Mouse (Mus musculus): ENCODE results near the gene Large1. TPM values are rescaled to one million over a fixed set of nuclear protein-coding genes. Genes with fewer than 3 reads are reported as not detected.
"Not testable (repeated sequence)": the region's sequence is repeated elsewhere in the genome, so short reads cannot be mapped to it uniquely, and the experiment has no call there.

Large1 gene
- polyA plus RNA-seq, 2 experiments, result 0.56 to 1.1 TPM

DNA sequence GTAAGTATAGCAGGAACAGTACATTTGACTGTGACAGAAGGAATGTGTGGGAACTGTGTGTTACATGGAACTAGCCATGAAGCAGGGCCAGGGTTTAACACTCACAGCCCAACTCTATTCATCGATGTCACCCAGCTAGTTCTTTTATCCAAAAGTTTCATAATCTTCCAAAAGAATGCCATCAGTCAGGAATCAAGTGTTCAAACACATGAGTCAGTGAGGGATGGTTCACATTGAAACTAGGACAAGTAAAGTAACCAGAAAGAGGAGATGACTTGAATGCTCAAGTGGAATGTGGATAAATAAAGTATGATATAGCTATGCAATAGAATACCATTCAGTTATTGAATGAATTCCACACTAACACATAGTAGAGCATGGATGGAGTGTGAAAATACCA, 359.5 kb downstream of the Large1 start:
- TF ChIP-seq CTCF (IDR thresholded peaks at IDR 0.05; ENCODE audit: low read depth), result no peak
- TF ChIP-seq EP300 (IDR thresholded peaks at IDR 0.05; ENCODE audit: low read depth), result no peak
- 80% methylated on average over 1 of the region's 1 CpGs for WGBS (ENCODE audit: insufficient replicate concordance)
- H3K36me3 ChIP-seq (replicated peaks; ENCODE audit: control insufficient read depth, insufficient read depth, low read depth), result no peaks in the 10 kb centered on the region
- no peaks in the 10 kb centered on the region for H3K9me3 ChIP-seq (ENCODE audit: control insufficient read depth, low read length)
- H3K9ac ChIP-seq (replicated peaks), result no peak overlapping the region
- H3K4me1 ChIP-seq (replicated peaks; ENCODE audit: control insufficient read depth in 2 of 2, insufficient read depth in 2 of 2, low read length in 1 of 2), result no peaks in the 10 kb centered on the region
- H3K27ac ChIP-seq, result no peak overlapping the region
- DNase-seq (ENCODE audit: low read depth in 3 of 3, low spot score in 3 of 3), result no peak
- H3K4me2 ChIP-seq (ENCODE audit: low read depth), result no peak overlapping the region
- no peak for ATAC-seq (ENCODE audit: insufficient read depth)
- H3K27me3 ChIP-seq (ENCODE audit: control insufficient read depth, insufficient read depth, low read length), result no peaks in the 10 kb centered on the region
- no peak overlapping the region for H3K4me3 ChIP-seq (ENCODE audit: insufficient read depth in 1 of 2, low read depth in 2 of 2, low read length in 2 of 2)

DNA sequence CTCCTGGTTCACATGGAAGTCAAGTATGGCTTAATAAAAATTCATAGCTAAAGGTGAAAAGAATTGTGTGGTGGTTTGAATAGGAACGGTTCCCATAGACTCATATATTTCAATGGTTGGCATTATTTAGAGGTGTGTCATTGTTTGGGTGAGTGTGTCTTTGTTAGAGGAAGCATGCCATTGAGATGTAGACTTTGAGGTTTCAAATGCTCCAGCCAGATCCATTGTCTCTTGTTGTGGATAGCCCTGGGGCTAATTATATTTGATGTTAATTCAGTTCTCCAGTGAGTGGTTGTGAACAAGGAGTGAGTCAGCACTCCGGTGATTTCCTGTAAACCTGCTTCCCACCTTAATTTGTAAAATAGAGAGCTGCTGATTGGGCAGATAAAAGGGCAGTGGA, 362.9 kb downstream of the Large1 start:
- no peak overlapping the region for H3K9ac ChIP-seq (replicated peaks)
- no peaks in the 10 kb centered on the region for H3K36me3 ChIP-seq (replicated peaks; ENCODE audit: control insufficient read depth, insufficient read depth, low read depth)
- H3K4me3 ChIP-seq (ENCODE audit: insufficient read depth in 1 of 2, low read depth in 2 of 2, low read length in 2 of 2), result no peak overlapping the region
- ATAC-seq (ENCODE audit: insufficient read depth), result no peak
- WGBS (ENCODE audit: insufficient replicate concordance), result 48% methylated on average over 2 of the region's 2 CpGs
- no peaks in the 10 kb centered on the region for H3K27me3 ChIP-seq (ENCODE audit: control insufficient read depth, insufficient read depth, low read length)
- TF ChIP-seq CTCF (IDR thresholded peaks at IDR 0.05; ENCODE audit: low read depth) (no peak), EP300 (IDR thresholded peaks at IDR 0.05; ENCODE audit: low read depth) (no peak)
- no peaks in the 10 kb centered on the region for H3K9me3 ChIP-seq (ENCODE audit: control insufficient read depth, low read length)
- H3K4me2 ChIP-seq (ENCODE audit: low read depth), result no peak overlapping the region
- no peaks in the 10 kb centered on the region for H3K4me1 ChIP-seq (replicated peaks; ENCODE audit: control insufficient read depth in 2 of 2, insufficient read depth in 2 of 2, low read length in 1 of 2)
- DNase-seq (ENCODE audit: low read depth in 3 of 3, low spot score in 3 of 3), result no peak
- no peak overlapping the region for H3K27ac ChIP-seq

DNA sequence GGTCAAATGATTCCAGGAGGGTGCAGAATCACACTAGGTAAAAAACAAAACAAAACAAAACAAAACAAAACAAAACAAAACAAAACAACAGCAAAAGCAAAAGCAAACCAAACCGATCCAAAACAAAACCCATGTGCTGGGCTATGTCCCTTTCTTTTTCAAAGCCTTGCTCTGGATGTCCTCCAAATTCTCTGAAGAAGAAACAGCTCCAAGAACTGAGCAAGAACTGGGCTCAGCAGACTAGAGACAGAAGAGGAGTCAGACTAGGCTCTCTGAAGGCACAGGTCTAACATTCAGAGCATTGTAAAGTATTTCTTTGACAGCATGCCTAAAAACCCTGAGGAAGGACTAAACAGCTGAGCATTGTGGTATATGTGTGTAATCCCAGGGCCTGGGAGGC, 370.5 kb downstream of the Large1 start:
- H3K4me2 ChIP-seq (ENCODE audit: low read depth), result no peak overlapping the region
- no peak for TF ChIP-seq EP300 (IDR thresholded peaks at IDR 0.05; ENCODE audit: low read depth)
- no peak for TF ChIP-seq CTCF (IDR thresholded peaks at IDR 0.05; ENCODE audit: low read depth)
- no peaks in the 10 kb centered on the region for H3K27me3 ChIP-seq (ENCODE audit: control insufficient read depth, insufficient read depth, low read length)
- no peak for DNase-seq (ENCODE audit: low read depth in 3 of 3, low spot score in 3 of 3)
- H3K9ac ChIP-seq (replicated peaks), result no peak overlapping the region
- WGBS (ENCODE audit: insufficient replicate concordance), result 52% methylated on average over 1 of the region's 1 CpGs
- H3K27ac ChIP-seq, result no peak overlapping the region
- no peaks in the 10 kb centered on the region for H3K4me1 ChIP-seq (replicated peaks; ENCODE audit: control insufficient read depth in 2 of 2, insufficient read depth in 2 of 2, low read length in 1 of 2)
- no peaks in the 10 kb centered on the region for H3K9me3 ChIP-seq (ENCODE audit: control insufficient read depth, low read length)
- H3K4me3 ChIP-seq (ENCODE audit: insufficient read depth in 1 of 2, low read depth in 2 of 2, low read length in 2 of 2), result no peak overlapping the region
- no peak for ATAC-seq (ENCODE audit: insufficient read depth)
- no peaks in the 10 kb centered on the region for H3K36me3 ChIP-seq (replicated peaks; ENCODE audit: control insufficient read depth, insufficient read depth, low read depth)

DNA sequence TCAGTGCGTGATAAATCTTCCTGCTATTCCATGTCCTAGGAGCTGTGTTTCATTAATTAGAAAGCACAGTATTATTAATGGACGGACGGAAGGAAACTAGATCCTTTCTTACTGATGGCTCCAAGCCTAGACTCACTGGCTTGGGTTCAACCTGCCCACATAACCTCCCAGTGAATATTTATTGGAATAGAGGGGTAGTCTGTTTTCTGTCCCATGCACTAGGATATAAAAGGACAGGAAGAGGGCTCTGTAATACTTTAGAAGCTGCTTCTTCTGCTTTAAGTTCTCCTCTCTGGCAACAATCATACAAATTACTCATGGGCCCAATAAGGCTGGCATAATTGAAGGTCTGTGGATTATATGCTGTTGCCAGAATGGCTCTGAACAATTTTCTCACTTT, 398.3 kb downstream of the Large1 start:
- no peak overlapping the region for H3K4me2 ChIP-seq (ENCODE audit: low read depth)
- no peak for TF ChIP-seq CTCF (IDR thresholded peaks at IDR 0.05; ENCODE audit: low read depth)
- no peak for TF ChIP-seq EP300 (IDR thresholded peaks at IDR 0.05; ENCODE audit: low read depth)
- no peaks in the 10 kb centered on the region for H3K27me3 ChIP-seq (ENCODE audit: control insufficient read depth, insufficient read depth, low read length)
- H3K4me1 ChIP-seq (replicated peaks; ENCODE audit: control insufficient read depth in 2 of 2, insufficient read depth in 2 of 2, low read length in 1 of 2), result no peaks in the 10 kb centered on the region
- no peak overlapping the region for H3K27ac ChIP-seq
- H3K9me3 ChIP-seq (ENCODE audit: control insufficient read depth, low read length), result no peaks in the 10 kb centered on the region
- 58% methylated on average over 3 of the region's 3 CpGs for WGBS (ENCODE audit: insufficient replicate concordance)
- DNase-seq (ENCODE audit: low read depth in 3 of 3, low spot score in 3 of 3), result no peak
- ATAC-seq (ENCODE audit: insufficient read depth), result no peak
- no peaks in the 10 kb centered on the region for H3K36me3 ChIP-seq (replicated peaks; ENCODE audit: control insufficient read depth, insufficient read depth, low read depth)
- no peak overlapping the region for H3K4me3 ChIP-seq (ENCODE audit: insufficient read depth in 1 of 2, low read depth in 2 of 2, low read length in 2 of 2)
- H3K9ac ChIP-seq (replicated peaks), result no peak overlapping the region

DNA sequence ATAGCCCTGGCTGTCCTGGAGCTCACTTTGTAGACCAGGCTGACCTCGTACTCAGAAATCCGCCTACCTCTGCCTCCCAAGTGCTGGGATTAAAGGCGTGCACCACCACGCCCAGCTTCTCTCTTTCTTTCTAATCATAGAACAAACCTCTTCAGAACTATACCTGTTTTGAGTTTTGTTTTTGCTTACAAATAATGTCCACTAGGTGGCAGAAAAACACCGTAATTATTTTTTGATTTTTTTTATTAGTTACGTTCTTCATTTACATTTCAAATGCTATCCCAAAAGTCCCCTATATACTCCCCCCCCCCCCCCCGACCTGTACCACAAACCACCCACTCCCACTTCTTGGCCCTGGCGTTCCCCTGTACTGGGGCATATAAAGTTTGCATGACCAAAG, 411.9 kb downstream of the Large1 start:
- H3K27me3 ChIP-seq (ENCODE audit: control insufficient read depth, insufficient read depth, low read length); ATAC-seq (ENCODE audit: insufficient read depth); H3K4me1 ChIP-seq (replicated peaks; ENCODE audit: control insufficient read depth in 2 of 2, insufficient read depth in 2 of 2, low read length in 1 of 2); H3K4me3 ChIP-seq (ENCODE audit: insufficient read depth in 1 of 2, low read depth in 2 of 2, low read length in 2 of 2); H3K36me3 ChIP-seq (replicated peaks; ENCODE audit: control insufficient read depth, insufficient read depth, low read depth); H3K27ac ChIP-seq; DNase-seq (ENCODE audit: low read depth in 3 of 3, low spot score in 3 of 3); H3K9ac ChIP-seq (replicated peaks); H3K9me3 ChIP-seq (ENCODE audit: control insufficient read depth, low read length); H3K4me2 ChIP-seq (ENCODE audit: low read depth): not testable (repeated sequence)
- WGBS (ENCODE audit: insufficient replicate concordance), result 47% methylated on average over 8 of the region's 8 CpGs
